Comparison of ENCODE assay signal across 8 mouse cellular contexts in the genomic region with DNA sequence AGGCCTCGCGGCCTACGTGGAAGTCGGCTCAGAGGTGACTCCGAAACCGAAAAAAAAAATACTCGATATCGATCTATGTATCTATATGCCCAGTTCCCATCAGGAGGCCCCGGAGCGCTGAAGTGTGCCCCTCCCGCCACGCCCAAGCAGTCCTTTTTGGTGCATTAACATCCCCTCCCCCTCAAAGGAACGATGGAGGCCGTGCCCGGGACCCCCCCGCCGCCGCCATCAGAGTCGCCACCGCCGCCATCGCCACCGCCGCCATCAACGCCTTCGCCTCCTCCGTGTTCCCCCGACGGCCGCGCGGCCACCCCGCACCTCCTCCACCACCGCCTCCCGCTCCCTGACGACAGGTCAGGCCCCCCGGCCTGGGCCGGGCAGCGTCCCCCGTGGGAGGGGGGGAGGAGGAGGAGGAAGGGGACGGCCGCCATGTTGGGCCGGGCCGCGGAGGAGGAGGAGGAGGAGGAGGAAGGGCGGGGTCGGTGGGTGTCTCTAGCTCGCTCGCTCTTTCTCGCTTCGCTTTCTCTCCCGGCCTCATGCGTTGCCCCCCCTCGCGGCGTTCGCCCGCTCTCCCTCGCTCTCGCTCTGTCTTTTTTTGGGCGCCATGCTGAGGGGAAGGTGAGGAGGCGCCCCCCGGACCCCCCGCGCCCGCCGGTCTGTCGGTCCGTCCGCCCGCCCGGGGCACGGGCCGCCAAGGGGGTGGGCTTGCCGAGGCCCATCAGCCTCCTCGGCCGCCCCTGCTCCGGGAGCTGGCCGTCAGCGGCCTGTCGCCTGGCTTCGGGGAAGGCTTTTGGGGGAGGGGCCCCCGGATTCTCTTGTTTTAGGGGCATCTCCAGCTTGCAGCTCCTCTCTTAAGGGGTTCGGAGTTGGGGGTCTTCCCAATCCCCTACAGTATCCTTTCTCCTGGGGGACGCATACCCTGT. TPM values are rescaled to one million over a fixed set of nuclear protein-coding genes. Genes with fewer than 3 reads are reported as not detected.
DNase-seq lines count a peak whose midpoint lies in the region; ATAC-seq and TF ChIP-seq lines count a peak whose summit lies in the region.

TSS of gene Zc3h4 (plus strand) at position 222 of the 923 bp plus-strand sequence.

- no peak for DNase-seq in Patski (ENCODE audit: low read depth, low spot score)
- DNase-seq in cerebellum, postnatal 14 days = peak; percentile 89 to 93
- peak; percentile 72 to 80 for DNase-seq in frontal cortex, postnatal 14 days (ENCODE audit: low spot score in 2 of 2)
- peak; percentile 87 to 88 for DNase-seq in layer of hippocampus, postnatal 36 days
- DNase-seq in lung, postnatal 25 days (ENCODE audit: low spot score) = peak; percentile 93
- DNase-seq in retina, adult 2 months (ENCODE audit: low read depth, low spot score) = peak; percentile 61
- peak; percentile 95 for DNase-seq in thymus, postnatal 25 days

- no peaks in the 10 kb centered on the region for H3K36me3 ChIP-seq in hindbrain, embryonic 12.5 days

- in situ Hi-C loops in Patski (cut with MboI; ENCODE audit: low pct_unique_long_range_greater_than_20kb) = no loop called here

- H3K9ac ChIP-seq in hindbrain, embryonic 12.5 days = peak within 1 kb of the TSS; percentile 100

- H3K4me3 ChIP-seq in hindbrain, embryonic 12.5 days = peak within 1 kb of the TSS; percentile 94

- H3K4me1 ChIP-seq in hindbrain, embryonic 12.5 days = peaks cover 31% of the 10 kb centered on the region

- POLR2A ChIA-PET in Patski (lab: Charles Lee) = interaction anchor here (0.7 to 2.1 kb wide), 6 partner anchors 12 to 74 kb away, joined by 3 to 16 read pairs (median 9); no protein-coding TSS in a partner anchor

- CTCF ChIA-PET in Patski (lab: Charles Lee) = interaction anchor here (0.7 to 6.5 kb wide), 3 partner anchors 16 to 475 kb away, joined by 3 to 48 read pairs (median 9); no protein-coding TSS in a partner anchor

- H3K27me3 ChIP-seq in Patski = no peaks in the 10 kb centered on the region
- no peaks in the 10 kb centered on the region for H3K27me3 ChIP-seq in hindbrain, embryonic 12.5 days

- TF ChIP-seq CTCF in Patski (IDR thresholded peaks at IDR 0.05) = no peak

- ATAC-seq in Patski = peak; percentile 3
- peak; percentile 46 for ATAC-seq in hindbrain, embryonic 12.5 days (ENCODE audit: low FRiP score)

- under 1% methylated on average over 41 of the region's 85 CpGs for WGBS in hindbrain, embryonic 12.5 days

- H3K4me2 ChIP-seq in hindbrain, embryonic 12.5 days (replicated peaks) = peak within 1 kb of the TSS; percentile 84

- no peaks in the 10 kb centered on the region for H3K9me3 ChIP-seq in hindbrain, embryonic 12.5 days (replicated peaks)

- H3K27ac ChIP-seq in hindbrain, embryonic 12.5 days = peak within 1 kb of the TSS; percentile 100

RNA-seq across cellular contexts. Expression of gene Zc3h4, which starts in this region (rescaled TPM):
- 41.9 TPM for polyA plus RNA-seq in Patski (2021)
- 26.4 and 30.0 TPM in 2 replicates for polyA plus RNA-seq in hindbrain, embryonic 12.5 days (2016; fragmentation: Nextera tagmentation; extraction: Ambion mirVana)
- 10 to 100 TPM; 54.7 to 60.4 TPM for total RNA-seq in layer of hippocampus, postnatal 36 days (2021)
